Mouse (Mus musculus) urinary bladder, postnatal 14 days (tissue): Measurements from ENCODE around the gene Fam43a.

Source experiments
- DNase-seq: peaks from one replicate; pipeline ENCODE4 v3.0.0; 2021; ENCODE audit warnings: low spot score

Fam43a gene

DNA sequence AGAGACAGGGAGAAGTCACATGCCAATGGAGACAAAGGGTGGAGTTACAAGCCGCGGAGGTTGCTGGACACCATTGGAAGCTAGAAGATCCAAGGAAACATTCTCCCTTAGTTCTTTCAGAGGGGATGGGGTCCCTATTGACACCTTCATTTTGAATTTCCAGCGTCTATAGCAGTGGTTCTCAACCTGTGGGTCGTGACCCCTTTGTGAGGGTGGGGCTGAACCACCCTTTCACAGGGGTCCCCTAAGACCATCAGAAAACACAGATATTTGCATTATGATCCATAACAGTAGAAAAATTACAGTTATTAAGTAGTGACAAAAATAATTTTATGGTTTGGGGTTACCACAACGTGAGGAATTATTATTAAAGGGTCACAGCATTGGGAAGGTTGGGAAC, 30.0 kb downstream of the Fam43a start:
- no peak for DNase-seq

DNA sequence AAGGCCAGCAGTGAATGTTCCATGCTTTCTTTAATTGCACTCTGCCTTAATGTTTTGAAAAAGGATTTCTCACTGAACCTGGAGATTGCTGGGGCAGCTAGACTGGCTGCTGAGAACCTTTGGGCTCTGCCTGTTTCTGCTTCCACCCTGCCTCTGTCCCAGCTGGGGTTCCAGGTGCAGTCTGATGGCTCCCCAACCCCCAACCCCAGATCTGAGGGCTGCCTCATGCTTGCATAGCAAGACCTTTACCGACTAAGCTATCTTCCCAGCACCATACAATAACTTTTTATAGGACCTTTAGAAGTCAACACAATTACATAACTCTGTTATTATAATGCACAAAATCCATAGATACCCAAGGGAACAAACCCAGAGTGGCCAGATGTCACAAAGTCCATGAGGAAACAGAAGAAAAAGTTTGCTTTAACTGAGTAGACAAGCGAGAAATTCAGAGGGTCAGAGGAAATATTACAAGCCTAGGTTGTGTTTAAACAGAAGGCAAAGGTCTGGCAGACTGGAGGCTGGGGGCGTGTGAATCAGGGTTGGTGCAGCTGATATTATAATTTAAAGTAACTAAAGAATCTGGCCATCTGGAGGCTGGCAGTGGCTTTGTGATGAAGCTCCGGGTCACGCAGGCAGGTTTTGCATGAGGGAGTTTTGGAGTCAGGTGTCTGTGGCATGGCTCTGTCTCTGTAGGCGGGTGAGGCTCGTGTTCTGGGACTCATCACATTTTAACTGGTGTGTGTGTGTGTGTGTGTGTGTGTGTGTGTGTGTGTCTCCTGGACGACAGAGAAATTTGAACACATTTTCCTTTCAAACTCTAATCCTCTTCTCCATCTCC, 34.6 kb downstream of the Fam43a start:
- DNase-seq = no peak

DNA sequence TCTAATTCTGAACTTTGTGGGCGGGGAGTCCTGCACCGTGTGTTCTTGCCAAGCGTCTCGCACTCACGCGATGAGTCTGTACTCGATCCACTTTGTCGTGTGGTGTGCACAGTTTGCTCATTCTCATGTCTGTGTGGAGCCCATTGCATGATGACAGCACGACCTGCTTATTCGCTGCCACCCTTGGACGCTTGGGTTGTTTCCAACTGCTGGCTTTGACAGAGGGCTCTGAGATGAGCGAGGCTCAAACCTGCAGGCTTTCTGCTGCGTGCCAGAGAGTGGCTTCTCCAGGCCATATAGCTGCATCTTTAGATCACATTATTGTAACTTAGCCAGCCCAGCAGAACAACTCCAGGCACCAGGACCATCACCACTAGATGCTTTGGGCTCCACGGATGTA, 39.1 kb downstream of the Fam43a start:
- no peak for DNase-seq

DNA sequence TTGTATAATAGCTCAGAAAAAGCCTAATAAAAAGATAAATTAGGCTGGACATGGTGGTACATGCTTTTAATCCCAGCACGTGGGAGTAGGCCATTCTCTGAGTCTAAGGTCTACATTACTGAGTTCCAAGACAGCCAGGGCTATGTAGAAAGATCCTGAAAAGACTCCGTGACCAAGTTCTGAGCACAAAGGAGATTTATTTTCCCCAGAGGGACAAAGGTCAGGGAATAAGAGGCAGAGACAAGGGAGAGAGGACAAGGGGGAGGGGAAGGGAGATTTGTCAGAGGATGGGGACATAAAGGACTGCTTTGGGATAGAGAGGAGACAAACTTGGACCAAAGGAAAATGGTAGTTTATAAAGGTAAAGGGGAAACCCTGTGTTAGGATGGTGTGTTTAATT, 41.1 kb downstream of the Fam43a start:
- DNase-seq = no peak

DNA sequence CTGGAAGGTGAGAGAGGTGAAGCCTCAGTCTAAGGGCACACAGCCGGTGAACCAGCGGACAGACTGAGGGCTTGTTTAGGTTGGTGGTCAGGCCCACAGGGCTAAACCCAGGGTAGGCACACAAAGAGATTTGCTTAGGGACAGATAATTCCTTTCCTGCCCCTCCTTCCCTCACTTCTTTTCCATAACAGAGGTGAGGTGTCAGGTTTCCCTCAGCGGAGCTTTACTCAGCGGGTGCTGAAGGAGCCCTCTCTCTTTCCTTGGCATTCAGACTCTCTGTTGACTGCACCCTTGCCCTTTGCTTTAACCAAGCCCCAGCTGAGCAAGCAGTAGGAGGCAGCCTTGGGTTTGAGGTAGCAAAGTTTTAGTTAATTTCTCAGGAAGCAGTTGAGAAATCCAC, 41.9 kb downstream of the Fam43a start:
- no peak for DNase-seq

DNA sequence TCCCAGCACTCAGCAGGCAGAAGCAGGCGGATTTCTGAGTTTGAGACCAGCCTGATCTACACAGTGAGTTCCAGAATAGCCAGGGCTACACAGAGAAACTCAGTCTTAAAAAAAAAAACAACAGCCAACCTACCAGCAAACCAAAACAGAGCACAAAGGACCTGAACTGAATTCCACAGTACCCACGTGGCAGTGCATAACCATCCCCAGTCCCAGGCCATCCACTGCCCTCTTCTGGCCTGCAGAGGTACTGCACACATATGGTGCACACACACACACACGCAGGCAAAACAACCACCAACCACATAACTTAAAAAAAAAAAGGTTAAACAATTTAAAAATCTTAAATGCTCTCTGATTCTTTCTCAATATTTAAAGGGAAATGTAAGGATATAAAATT, 42.7 kb downstream of the Fam43a start:
- no peak for DNase-seq

DNA sequence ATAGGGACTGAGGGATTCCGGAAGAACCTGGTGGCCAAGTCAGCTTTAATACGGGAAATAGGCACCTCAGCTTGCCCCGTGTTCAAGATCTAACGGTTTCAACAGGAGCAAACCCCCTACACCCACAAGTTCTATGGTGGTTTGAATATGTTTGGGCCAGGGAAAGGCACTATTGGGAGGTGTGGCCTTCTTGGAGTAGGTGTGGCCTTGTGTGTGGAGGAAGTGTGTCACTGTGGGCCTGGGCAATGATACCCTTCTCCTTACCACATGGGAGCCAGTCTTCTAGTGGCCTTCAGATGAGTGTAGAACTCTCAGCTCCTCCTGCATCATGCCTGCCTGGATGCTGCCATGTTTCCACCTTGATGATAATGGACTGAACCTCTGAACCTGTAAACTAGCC, 45.5 kb downstream of the Fam43a start:
- DNase-seq = no peak

DNA sequence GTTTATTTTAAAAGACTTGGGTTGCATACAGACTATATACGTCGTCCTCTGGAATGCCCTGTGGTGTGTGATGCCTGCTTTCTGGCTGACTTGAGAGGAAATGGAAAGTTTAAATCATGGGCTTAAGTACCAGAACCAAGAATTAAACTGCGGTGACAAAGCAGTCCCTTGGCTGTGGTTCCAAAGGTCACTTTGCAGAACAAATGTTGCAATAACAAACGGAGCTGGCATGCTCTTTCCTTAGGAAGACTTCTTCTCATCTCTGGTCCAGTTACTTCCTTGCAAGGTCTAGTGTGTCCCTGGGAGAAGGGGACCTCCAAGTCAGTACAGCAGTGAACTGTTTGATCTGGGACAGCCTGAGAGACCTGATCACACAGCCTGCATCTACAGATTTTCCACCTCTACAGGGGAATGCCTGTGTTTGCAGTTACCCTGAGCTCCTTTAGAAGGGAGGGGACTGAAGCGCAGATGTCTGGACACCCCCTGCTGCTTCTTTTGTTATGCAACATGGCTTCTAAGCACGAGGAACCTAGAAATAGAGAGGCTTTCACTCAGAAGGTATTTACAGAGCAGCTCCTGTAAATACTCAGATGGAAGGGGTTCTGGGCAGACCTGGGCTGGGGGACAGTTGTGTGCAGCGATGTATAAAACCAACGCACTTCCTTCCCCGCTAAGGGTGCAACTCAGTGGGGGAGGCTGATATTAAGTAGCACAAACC, 46.5 kb downstream of the Fam43a start:
- no peak for DNase-seq

DNA sequence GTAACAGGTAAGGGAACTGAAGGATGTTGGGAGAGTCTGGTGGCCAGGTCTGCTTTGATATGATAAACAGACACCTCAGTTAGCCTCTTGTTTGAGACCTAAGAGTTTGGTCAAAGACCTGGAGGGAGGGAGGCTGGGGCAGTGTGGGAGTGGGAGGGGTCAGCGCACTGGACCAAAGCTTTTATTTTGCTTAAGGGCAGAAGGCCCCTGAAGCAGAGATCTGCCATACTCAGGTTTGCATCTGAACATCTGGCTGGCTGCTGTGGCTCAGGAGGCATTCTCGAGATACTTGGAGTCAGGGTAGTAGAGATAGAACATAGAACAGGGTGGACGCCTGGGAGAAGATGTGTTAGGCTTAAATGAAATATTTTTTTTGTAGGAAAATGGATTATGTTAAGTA, 47.3 kb downstream of the Fam43a start:
- no peak for DNase-seq

DNA sequence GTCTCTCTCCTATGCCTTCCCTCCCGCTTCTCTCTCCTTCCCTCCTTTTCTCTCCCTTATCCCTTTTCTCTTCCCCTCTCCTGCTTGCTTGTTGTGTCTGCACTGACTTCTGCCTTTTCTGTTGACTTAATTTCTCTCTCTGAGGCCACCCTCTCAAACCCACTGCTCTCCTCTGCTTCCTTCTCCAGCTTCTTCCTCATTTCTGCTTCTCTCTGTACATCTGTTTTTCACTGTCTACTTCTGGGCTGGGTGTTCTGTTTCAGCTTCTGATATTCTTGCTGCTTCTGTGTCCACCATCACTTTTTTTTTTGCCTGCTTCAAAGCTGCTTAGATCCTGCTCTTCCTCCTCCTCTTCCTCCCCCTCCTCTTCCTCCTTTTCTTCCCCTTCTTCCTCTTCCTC, 51.8 kb downstream of the Fam43a start:
- no peak for DNase-seq
